Mouse (Mus musculus): ENCODE results near the gene Zfp446.

- TF ChIP-seq CTCF (conservative IDR thresholded peaks at IDR 0.05; ENCODE audit: low read length) (no peak), POU5F1 (IDR thresholded peaks at IDR 0.05; ENCODE audit: borderline replicate concordance, low read length) (no peak)
Observed at GRCm38 (mm10) chr7:13006011-13006410, 28.4 kb downstream of the Zfp446 start.

Measured in E14TG2a.4 (cell line).